8 mouse cellular contexts compared by ENCODE assay signal in the genomic region with DNA sequence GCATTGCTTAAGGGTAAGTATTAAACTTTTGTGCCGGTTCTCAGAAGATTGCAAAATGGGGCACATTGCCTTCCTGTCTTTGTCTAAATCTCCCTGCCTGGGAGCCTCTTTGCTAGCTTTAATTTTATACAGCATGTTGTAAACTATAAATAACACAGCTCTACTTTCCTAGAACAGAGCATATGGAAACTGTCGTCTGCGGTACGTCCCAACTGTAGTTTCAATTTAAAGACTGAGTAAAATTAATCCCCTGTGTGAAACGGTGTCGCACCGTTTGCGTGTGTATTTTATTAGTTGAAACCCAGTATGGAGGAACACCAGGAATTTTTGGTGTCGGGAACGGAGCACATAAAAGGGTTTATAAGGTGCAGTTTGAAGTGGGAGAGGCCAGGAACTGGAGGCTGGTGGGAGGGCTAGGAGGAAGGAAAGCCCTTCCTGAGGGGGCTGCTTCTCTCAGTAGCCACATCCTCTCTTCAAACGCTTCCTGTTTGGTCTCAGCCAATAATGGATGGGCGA.
DNase-seq lines count a peak whose midpoint lies in the region; ATAC-seq and TF ChIP-seq lines count a peak whose summit lies in the region.

No protein-coding gene starts in this region.

- WGBS in liver, postnatal 0 days (ENCODE audit: insufficient replicate concordance): 2% methylated on average over 12 of the region's 12 CpGs
- under 1% methylated on average over 12 of the region's 12 CpGs for WGBS in neural tube, embryonic 13.5 days
- 48% methylated on average over 12 of the region's 12 CpGs for WGBS in cerebellum, adult 2 months

- peak; percentile 76 for ATAC-seq in activated CD4-positive, CD25-positive, alpha-beta regulatory T cell, adult 4 months
- peak; percentile 16; the same call in 1 of the 2 replicates for ATAC-seq in liver, postnatal 0 days
- ATAC-seq in neural tube, embryonic 13.5 days (ENCODE audit: low read depth): peak; percentile 19; the same call in 1 of the 2 replicates

- no peaks in the 10 kb centered on the region for H3K27me3 ChIP-seq in liver, postnatal 0 days (ENCODE audit: insufficient read depth, low read length)
- no peaks in the 10 kb centered on the region for H3K27me3 ChIP-seq in neural tube, embryonic 13.5 days
- H3K27me3 ChIP-seq in cerebellum, adult 2 months (ENCODE audit: control insufficient read depth, insufficient read depth, low read length): no peaks in the 10 kb centered on the region

- H3K4me1 ChIP-seq in liver, postnatal 0 days (ENCODE audit: insufficient read depth): peaks cover 24% of the 10 kb centered on the region
- peaks cover 41% of the 10 kb centered on the region for H3K4me1 ChIP-seq in neural tube, embryonic 13.5 days (replicated peaks)
- H3K4me1 ChIP-seq in cerebellum, adult 2 months (ENCODE audit: control insufficient read depth, insufficient read depth, low read length): peaks cover 9% of the 10 kb centered on the region; the same call in 1 of the 2 replicates

- H3K36me3 ChIP-seq in liver, postnatal 0 days (replicated peaks; ENCODE audit: insufficient read depth, low read length): no peaks in the 10 kb centered on the region
- no peaks in the 10 kb centered on the region for H3K36me3 ChIP-seq in neural tube, embryonic 13.5 days

- TF ChIP-seq CTCF in liver, postnatal 0 days (IDR thresholded peaks at IDR 0.05; ENCODE audit: low read depth): no peak
- TF ChIP-seq CTCF in cerebellum, adult 2 months (IDR thresholded peaks at IDR 0.05; ENCODE audit: borderline replicate concordance, insufficient read depth, low read depth, low read length): no peak

- TF ChIP-seq POLR2A in cerebellum, adult 2 months (IDR thresholded peaks at IDR 0.05; ENCODE audit: borderline replicate concordance, insufficient read depth, low read length): no peak

- peak; percentile 27 for DNase-seq in adrenal gland, adult 2 months
- DNase-seq in adrenal gland, adult 8-10 months: no peak
- DNase-seq in heart, adult 18-20 months: peak; percentile 45 to 50
- peak; percentile 21 for DNase-seq in kidney, adult 11 months
- no peak for DNase-seq in liver, postnatal 0 days
- DNase-seq in cerebellum, adult 2 months: no peak

- H3K9me3 ChIP-seq in liver, postnatal 0 days (ENCODE audit: low read length): no peaks in the 10 kb centered on the region
- no peaks in the 10 kb centered on the region for H3K9me3 ChIP-seq in neural tube, embryonic 13.5 days

- peak overlapping the region; percentile 36 for H3K9ac ChIP-seq in liver, postnatal 0 days (replicated peaks)
- H3K9ac ChIP-seq in neural tube, embryonic 13.5 days: peak overlapping the region; percentile 63

- peak overlapping the region; percentile 37 for H3K4me3 ChIP-seq in liver, postnatal 0 days (ENCODE audit: low read depth, low read length)
- peak overlapping the region; percentile 32; the same call in 1 of the 2 replicates for H3K4me3 ChIP-seq in neural tube, embryonic 13.5 days
- no peak overlapping the region for H3K4me3 ChIP-seq in cerebellum, adult 2 months (replicated peaks; ENCODE audit: insufficient read depth, low read depth, low read length)

- H3K4me2 ChIP-seq in liver, postnatal 0 days (ENCODE audit: low read depth, low read length): peak overlapping the region; percentile 81
- peak overlapping the region; percentile 70 for H3K4me2 ChIP-seq in neural tube, embryonic 13.5 days

- TF ChIP-seq EP300 in liver, postnatal 0 days (IDR thresholded peaks at IDR 0.05; ENCODE audit: low read depth): no peak

- H3K27ac ChIP-seq in liver, postnatal 0 days (ENCODE audit: low read depth): peak overlapping the region; percentile 88
- H3K27ac ChIP-seq in neural tube, embryonic 13.5 days (replicated peaks): peak overlapping the region; percentile 88
- H3K27ac ChIP-seq in cerebellum, adult 2 months (ENCODE audit: insufficient read depth, low read length): no peak overlapping the region

Comparison
In these comparisons a context has a peak if more than half of its experiments do, and no peak if none do; other contexts are left out.
1. DNase-seq: peak in adrenal gland, adult 2 months (single experiment), heart, adult 18-20 months (2 of 2) and kidney, adult 11 months (single experiment); none in adrenal gland, adult 8-10 months (single experiment), liver, postnatal 0 days (single experiment) and cerebellum, adult 2 months (0 of 2).
2. ATAC-seq: peak in every context shown above with its lines; median percentile 76 in activated CD4-positive, CD25-positive, alpha-beta regulatory T cell, adult 4 months; 19 in neural tube, embryonic 13.5 days; 16 in liver, postnatal 0 days.